Mouse (Mus musculus): Measurements from ENCODE around the gene Col6a6.
"Not testable (repeated sequence)": the region's sequence is repeated elsewhere in the genome, so short reads cannot be mapped to it uniquely, and the experiment has no call there.

The Col6a6 gene

DNA sequence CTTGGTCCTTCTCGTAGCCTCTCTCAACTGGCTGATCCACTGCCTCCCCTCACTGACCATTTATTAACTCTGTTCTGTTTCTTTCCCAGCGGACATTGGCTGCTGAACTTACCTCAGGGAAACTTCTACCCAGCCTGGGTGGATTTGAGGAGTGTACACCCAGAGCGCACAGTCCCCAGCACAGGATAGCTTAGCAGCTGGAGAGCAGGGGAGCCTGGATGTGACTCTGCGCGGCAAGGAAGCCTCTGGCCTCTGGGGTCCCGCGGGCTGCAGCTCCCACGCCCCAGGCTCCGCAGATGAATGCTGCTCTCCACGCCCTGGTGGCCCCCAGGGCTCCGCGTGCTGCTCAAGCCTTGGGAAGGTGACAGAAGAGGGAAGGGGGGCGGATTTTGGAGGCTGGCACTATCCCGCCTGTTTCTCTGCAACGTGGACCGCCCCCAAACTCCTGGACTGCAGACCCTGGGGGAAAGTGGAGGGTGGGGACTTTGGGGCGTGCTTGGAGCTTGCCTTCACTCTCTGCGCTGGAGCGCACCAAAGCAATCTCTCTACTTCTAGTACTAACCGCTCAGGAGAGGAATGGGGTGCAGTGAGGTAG is at the start of gene Col6a6:
Col6a6 (minus strand) TSS at position 370 of the 595 bp plus-strand sequence.
- in situ Hi-C loops (cut with MboI, MseI): no loop called here

DNA sequence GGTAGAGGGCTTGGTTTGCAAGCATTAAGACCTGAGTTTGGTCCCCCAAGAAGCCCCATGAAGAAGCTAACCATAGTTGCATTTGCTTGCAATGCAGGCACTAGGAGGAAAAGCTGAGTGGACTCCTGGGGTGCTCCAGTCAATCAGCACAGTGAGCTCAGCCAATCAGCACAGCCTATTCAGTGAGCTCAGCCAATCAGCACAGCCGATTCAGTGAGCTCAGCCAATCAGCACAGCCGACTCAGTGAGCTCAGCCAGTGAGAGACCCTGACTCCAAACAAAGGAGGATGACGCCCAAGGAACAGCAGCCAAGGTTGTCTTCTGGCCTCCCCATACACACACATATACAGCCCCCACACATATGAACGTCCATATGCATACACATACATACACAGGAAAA is 48.2 kb upstream of the Col6a6 start:
- in situ Hi-C loops (cut with MboI, MseI): no loop called here

DNA sequence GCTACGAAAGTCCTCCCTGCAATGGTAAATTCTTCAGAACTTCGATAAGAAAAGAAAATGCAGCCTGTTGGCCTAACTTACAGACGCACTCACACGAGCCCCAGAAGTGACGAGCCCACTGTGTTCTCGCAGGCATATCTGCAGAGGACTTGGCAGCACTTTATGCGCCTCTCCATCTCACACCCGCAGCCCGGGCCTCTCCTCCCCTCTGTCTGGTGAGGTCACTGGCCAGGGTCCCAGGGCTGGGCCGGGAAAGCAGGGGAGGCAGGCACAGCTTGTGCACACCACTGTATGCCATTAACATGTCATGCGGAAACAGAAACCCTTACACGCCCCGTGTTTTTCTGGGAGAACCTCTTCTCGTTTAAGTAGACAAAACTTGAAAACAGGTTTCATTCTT is 43.7 kb upstream of the Col6a6 start:
- in situ Hi-C loops (cut with MboI, MseI): no loop called here

DNA sequence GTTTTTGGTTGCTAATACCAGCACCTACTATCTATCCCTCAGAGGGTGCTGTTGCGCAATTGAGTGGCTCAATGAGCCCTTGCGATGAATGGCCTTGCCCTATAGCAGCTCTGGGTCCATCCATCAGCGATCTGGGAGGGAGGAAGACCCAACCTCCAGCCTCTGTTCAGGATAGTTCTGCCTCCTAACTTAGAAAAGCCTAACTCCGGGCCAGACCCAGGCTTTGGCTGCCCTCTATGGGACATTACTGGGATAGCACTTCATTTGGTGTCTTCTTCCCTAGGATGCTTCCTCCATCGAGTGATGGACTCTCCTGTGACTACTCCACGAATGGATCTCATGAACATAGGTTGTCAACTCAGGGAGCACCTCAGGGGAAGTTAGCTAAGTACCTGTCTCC is 29.8 kb upstream of the Col6a6 start:
- in situ Hi-C loops (cut with MboI, MseI): no loop called here

DNA sequence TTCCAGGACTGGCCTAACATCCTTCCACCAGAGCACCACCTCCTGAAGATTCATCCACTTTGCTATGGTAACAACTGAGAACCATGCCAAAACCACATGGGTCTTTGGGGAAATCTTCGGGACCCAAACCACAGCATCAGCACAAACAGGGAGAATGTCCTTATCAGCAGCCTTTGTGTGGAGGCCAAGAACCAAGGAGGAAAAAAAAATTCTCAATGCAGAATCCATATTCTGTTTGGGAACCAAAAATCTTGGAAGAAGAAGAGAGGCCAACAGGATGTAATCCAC is 24.8 kb upstream of the Col6a6 start:
- in situ Hi-C loops (cut with MboI, MseI): no loop called here

DNA sequence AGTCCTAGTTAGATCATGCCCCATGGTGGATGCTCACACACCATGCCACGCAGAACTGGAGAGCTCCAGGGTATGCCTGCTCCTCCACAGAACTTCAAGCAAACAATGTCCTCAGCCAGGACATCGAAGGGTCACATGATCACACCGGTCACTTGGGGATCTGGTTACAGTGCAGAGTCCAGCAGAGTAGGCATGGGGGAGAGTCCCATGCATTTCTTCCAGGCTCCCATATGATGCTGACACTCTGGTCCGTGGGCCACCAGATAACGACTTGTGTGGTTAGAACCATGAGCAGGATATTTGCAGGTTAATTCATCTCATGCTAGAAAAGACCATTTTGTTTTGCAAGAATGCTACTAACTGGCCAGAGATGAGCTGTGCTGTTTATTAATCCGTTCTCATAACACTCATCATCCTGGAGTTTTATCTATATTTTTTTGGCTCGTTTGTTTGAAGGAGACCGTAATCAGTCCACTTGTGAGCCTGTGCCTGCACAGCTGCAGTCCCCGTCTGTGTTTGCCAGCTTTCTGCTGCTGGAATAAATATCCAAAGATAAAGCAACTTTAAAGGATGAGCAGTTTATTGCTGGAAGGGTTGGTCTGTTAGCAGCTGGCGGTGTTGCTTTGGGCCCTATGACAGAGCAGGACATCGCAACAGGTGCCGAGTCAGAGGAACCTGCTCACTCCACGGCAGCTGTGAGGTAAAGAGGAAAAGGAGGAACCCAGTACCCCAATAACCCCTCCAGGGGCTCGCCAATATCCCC is 24.2 kb upstream of the Col6a6 start:
- in situ Hi-C loops (cut with MboI, MseI): no loop called here

DNA sequence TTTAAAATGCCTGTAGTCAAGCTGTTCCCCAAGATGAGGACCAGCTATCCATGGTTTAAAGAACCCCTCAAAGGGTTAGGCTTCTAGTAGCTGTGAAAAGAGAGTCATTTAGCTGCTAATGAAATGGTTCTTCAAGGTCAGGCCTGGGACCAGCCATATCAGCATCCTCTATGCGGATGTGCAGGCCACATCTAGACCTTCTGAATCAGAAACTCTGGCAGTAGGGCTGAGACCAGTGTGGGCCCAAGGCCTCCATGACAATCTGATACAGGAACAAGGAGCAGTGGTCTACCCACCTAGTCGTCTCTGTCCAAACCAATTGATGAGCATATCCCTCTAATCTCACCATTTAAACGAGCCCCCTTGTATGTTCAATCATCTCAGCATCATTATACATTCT is 23.1 kb upstream of the Col6a6 start:
- in situ Hi-C loops (cut with MboI, MseI): no loop called here

DNA sequence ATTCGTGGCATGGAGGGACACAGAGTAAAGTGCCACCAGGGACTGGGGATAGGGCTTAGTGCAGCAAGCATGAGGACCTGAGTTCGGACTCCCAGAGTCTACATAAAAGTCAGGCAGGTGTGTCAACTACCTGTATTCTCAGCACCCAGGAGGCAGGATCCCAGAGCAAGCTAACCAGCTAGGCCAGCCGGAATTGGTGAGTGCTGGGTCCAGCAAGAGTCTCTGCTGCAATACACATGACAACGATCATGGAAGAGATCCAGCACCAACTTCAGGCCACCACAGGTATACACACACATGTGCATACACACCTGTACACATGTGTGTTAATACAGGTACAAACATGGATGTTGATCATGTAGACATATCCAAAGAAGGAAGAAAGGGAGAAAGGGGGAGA is 20.4 kb upstream of the Col6a6 start:
- in situ Hi-C loops (cut with MboI, MseI): no loop called here

DNA sequence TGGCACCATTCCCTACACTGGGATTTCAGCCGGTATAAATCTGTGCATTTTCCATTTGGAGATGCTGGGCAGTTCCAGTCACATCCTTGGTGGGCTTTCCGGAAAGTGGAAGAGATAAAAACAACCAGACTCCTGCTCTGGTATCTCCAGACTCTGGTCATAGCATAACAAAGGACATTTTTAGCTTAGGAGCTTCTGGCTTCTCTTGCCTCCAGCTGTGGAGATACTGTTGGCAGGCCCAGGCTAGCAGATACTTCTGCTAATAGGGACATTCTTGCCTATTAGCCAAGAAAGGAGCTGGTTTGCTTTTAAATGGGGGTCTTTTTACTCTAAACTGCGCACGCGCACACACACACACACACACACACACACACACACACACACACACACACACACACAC is 19.3 kb upstream of the Col6a6 start:
- in situ Hi-C loops (cut with MboI, MseI): no loop called here

DNA sequence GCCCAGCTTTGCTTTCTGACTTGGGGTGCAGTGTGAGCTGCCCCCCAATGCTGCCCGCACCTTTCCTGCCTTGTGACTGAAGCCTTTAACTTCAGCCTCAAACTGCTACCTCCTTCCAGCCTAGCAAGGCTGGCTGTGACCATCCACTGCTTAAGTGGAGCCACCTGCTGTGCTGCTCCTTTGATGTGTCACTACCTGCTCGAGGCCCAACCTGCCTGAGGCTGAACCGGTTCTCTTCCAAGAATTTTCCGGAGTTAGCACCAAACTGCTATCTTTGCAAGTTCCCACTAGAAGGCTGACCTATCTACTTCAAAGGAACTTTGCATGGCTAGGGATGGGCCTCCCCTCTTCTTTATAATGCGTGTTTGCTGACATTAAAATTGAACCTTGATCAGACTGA is 13.4 kb upstream of the Col6a6 start:
- in situ Hi-C loops (cut with MboI, MseI): not testable (repeated sequence)

DNA sequence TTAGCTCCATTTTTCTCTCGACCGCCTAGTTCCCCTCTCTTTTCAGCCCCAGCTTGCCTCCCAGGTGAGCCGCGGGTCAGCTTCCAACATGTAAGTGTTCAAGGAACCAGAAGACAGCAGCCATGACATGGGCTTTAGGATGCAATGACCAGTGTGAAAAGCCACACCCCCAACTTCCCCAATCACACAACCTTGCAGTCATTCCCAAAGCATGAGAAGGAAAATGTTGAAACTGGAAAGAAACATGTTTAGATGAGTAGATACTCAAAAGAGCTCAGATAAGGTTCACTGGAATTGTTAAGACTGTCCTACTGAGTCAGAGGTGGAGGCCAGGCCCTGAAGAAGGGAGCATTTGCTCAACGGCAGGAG is 11.2 kb upstream of the Col6a6 start:
- in situ Hi-C loops (cut with MboI, MseI): no loop called here

DNA sequence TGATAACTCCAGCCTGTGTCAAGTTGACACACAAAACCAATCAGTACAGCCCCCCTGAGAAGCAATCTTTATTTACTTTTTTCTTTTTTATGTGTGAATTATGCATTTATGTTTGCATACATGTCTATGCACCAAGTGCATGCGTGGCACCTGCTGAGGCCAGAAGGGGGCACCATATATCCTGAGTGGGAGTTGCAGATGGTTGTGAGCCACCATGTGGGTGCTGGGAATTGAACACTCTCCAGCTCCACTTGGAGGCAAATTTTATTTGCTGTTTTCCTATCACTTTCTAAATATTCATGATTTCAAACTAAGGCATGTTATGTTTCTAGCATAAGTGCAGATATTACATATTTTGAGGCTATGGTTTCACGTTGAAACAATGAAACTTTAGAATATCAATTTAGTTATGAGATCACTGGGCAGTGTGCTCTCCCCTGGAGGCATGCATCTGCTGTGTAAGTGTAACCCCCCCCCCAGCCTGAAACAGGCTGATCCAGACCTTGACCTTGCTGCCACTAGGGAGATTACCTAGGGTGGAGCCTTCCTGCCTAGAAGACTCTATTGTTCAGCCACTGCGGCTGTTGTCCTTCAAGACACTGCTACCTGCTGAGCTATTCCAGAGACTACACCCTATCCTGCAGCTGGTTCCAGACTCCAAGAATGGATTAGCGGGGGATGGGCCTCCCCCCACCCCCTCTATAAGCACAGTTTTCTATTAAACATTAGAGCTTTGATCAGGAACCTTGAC is 10.6 kb upstream of the Col6a6 start:
- in situ Hi-C loops (cut with MboI, MseI): no loop called here

DNA sequence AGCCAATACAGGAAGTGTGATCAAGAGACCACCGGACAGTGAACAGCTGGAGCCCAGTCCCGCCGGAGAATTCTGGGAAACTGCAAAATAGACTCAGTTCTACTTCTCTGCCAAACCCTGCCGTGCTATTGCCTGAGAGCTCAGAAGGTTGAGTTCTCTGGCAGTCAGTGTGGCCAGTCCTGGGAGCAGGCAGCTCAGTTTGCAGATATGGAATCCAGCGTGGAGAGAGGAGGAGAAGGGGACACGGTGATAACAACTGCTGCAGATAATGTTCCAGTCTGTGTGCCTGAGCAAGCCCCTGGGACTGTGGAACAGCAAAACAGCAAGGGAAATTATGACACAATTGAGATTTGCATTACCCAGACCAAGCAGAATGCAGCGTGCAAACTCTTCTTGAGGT is 7.6 kb upstream of the Col6a6 start:
- in situ Hi-C loops (cut with MboI, MseI): no loop called here

DNA sequence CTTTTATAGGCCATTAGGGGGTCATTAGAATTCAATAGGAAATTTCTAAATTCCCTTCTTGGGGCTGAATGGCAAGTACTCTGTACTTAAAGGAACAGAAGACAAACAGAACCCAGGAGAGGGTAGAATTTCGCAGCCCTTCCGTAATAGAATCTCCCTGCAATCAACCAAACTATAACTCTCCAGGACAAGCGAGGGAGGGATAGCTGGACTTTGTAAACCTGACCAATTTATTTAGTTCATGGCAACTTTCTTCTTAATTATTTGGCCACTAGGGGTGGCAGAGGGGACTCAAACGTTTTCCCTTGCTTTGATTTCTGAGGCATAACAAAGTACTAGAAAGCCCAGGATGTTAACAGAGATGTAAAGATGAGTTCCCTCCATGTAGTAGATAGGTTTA is 6.8 kb upstream of the Col6a6 start:
- in situ Hi-C loops (cut with MboI, MseI): no loop called here

DNA sequence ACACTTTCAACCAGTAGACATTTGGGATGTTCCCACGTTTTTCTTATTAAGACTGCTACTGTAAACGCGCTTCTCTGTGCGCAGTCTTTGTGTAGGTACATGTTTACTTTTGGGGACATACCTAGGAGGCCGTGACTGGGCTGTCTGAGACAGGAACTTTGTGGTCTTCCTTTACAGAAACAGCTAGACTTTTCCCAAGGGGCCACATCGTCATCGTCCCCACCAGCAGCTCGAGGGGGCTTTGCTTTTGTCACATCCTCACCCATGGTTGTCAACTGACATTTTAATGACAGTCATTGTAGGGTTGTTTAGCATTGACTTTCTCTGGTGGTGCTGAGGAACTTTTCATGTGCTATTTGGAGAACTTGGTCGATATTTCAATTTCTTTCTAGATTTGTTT is 3.3 kb upstream of the Col6a6 start:
- in situ Hi-C loops (cut with MboI, MseI): no loop called here

DNA sequence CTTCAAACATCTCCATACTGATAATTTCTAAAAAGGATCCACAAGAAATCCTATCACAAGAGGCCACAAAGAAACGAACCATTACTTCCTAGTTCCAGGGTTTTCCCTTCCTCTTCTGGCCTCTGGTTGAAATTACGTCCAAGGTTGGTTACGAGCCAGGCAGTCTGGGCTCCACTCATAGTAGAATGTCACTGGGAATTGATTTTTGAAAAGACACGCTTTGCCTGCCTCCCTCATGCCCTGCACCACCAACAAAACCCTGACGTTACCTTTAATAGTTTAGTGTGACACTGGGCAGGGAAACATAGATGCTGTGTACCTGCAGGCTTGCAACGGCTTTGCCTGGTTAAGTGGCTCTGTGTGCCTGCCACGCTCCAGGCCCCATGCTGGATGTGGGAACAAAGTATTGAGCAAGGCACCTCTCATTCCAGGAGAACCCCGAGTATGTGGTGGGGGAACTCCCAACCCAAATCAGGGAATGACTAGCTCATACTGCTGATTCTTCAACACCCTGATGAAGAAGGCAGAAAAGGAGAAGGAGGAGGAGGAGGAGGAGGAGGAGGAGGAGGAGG is 798 bp downstream of the Col6a6 start:
- in situ Hi-C loops (cut with MboI, MseI): no loop called here

DNA sequence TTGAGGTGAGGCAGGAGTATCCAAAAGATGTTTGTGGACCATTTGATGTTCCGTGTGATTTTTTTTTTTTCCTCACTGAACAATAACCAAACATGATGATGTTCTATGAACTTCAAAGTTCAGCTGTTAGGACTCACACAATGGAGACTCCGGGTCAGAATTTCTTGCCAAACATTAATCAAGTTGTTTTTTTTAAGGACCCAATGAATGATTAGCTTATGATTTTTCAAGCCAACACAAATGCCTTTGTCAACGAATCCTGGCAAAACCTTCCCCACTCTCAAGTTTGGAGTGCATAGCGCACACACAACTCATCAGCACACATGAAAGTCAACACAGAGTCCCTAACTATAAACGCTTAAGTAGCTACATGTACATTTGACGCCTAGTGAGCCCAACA is 7.2 kb downstream of the Col6a6 start:
- in situ Hi-C loops (cut with MboI, MseI): no loop called here

DNA sequence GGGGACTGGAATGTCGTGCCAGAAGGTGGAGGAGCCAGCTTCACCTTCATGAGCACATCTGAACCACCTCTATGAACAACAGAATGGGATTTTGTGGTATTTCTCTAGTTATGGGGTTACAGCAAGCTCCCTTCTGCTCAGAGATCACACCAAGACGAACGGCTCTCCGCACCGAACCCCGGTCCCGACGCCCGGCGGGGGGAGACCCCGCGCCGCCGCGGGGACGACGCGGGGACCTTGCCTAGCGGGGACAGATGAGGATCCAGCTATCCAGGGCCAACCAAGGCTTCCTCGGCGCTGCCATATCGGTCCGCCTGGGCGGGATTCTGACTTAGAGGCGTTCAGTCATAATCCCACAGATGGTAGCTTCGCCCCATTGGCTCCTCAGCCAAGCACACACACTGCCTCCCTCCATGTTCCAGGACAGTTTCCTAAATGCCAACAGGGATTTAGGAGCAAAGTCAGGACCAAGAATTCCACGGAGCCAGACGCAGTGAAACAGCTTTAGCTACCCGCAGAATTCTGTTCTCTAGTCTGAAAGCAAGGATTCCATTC is 8.7 kb downstream of the Col6a6 start:
- in situ Hi-C loops (cut with MboI, MseI): no loop called here

DNA sequence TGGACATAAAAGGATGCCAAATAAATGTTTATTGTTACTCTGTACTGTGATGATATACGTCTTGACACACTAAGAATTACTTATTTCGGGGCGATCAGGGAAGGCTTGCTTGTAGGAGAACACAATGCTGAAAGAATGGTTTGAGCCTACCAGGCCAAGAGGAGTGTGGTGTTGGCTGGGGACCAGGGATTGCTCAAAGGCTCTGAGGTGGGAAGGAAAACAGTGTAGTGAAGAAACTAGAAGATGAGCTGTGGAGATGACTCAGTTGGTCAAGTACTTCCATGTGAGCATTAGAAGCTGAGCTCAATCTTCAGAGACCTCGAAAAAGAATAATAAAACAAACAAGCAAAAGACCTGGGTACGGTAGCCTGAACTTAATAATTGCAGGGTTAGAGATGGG is 13.5 kb downstream of the Col6a6 start:
- in situ Hi-C loops (cut with MboI, MseI): no loop called here

DNA sequence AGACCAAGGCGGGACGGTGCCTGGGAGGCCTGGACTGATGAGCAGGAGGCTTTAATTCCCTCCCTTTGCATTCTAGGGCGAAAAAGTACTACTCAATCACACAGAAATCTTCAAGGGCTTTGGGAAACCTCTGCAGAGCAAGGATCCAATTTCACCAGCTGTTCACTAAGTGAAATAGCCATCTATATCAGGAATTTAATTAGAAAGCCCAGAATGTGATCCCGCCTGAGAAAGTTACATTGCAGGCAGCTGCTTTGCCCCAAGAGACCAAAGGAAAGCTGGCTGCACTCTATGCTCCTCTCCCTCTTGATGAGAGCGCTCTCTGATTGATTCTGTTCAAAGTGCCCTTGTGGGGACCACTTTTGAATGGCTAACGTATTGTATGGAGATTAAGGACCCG is 16.5 kb downstream of the Col6a6 start:
- in situ Hi-C loops (cut with MboI, MseI): no loop called here

DNA sequence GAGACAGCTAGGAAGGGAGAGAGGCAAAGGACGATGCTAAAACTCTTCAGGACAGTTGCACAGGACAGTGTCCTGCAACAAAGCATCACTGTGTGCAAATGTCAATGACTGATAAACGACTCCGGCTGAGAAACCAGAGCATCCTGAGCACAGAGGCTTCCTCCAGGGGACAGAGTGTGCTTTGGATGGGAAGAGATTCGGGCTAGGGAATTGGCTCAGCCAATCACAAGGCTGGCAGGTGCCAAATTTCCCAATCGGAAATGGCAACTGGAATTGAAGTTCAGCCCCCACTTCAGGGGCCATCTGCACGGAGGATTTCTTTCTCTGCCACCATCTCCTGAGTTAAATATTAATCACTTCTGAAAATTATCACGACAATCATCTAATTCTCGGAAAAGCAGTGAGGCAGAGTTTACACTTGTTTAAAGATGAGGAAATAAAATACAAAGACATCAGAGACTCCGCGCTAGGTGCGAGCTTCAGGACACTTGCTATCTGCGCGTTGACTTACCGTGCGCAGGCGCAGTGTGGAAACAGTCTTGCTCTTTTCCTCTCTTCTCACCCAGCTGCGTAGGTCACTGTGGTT is 18.9 kb downstream of the Col6a6 start:
- in situ Hi-C loops (cut with MboI, MseI): no loop called here

DNA sequence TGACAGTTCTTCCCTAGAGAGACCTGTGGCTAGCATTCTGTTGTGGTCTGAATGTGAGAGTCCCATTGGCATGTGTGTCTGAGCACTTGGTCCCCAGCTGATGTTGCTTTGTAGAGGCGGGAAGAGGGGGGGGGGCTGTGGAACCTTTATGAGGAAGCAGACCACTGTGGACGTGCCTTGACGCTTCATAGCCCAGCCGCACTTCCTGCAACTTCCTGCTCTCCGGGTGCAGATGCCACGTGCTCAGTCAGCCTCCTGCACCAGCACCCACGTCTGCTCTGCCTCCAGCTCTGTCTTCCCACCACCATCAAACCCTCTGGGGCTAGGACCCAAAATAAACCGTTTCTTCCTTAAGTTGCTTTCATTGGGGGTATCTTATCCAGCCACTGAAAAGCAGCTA is 24.5 kb downstream of the Col6a6 start:
- in situ Hi-C loops (cut with MboI, MseI): no loop called here
